Mouse (Mus musculus): ENCODE measurements around the gene Gm4305.
"Not testable (repeated sequence)": the region's sequence is repeated elsewhere in the genome, so short reads cannot be mapped to it uniquely, and the experiment has no call there.

The Gm4305 gene

GRCm38 (mm10) chr10:100350793-100351192, at the start of gene Gm4305:
Gm4305 (plus strand) TSS chr10:100351093.
- not testable (repeated sequence) for DNase-seq (ENCODE audit: low read depth, low spot score)

- DNase-seq (ENCODE audit: low read depth, low spot score) = not testable (repeated sequence)
Measured at GRCm38 (mm10) chr10:100335376-100335775, 15.5 kb upstream of the Gm4305 start, which contains the start of gene Gm4301. Gm4301 (plus strand) TSS chr10:100335676.

- not testable (repeated sequence) for DNase-seq (ENCODE audit: low read depth, low spot score)
Measured at GRCm38 (mm10) chr10:100340536-100340935, 10.4 kb upstream of the Gm4305 start, which contains the start of gene Gm4302. Gm4302 (plus strand) TSS chr10:100340836.

GRCm38 (mm10) chr10:100345672-100346071, 5.2 kb upstream of the Gm4305 start, which contains the start of gene Gm4303:
Gm4303 (plus strand) TSS chr10:100345972.
- not testable (repeated sequence) for DNase-seq (ENCODE audit: low read depth, low spot score)

- DNase-seq (ENCODE audit: low read depth, low spot score) = not testable (repeated sequence)
Measured at GRCm38 (mm10) chr10:100356841-100357240, 5.9 kb downstream of the Gm4305 start.

GRCm38 (mm10) chr10:100361038-100361437, 10.1 kb downstream of the Gm4305 start, which contains the start of gene Gm4307:
Gm4307 (plus strand) TSS chr10:100361338.
- DNase-seq (ENCODE audit: low read depth, low spot score) = not testable (repeated sequence)

- not testable (repeated sequence) for DNase-seq (ENCODE audit: low read depth, low spot score)
Measured at GRCm38 (mm10) chr10:100382460-100382859, 31.6 kb downstream of the Gm4305 start, which contains the start of gene Gm4312. Gm4312 (minus strand) TSS chr10:100382560.
